Mouse (Mus musculus) kidney, adult 10 weeks (tissue): Measurements from ENCODE around the gene Nhej1. TPM values are rescaled to one million over a fixed set of nuclear protein-coding genes. Genes with fewer than 3 reads are reported as not detected.

ENCODE experiments used
- polyA plus RNA-seq: library from polyadenylated mRNA; stranded (reverse); fragments of 350-450 nt; fragmentation: Illumina TruSeq; extraction: RNeasy Lipid Tissue Mini Kit (QIAGEN cat#74804); gene quantifications from one replicate; pipeline ENCODE4 v1.2.3, GENCODE M21; 2014; ENCODE audit warnings: low read depth, low replicate concordance

The Nhej1 gene
- 0.89 TPM for polyA plus RNA-seq

GRCm38 (mm10) chr1:75124346-75125321, at the start of gene Nhej1:
Nhej1 (minus strand) TSS chr1:75125200.

GRCm38 (mm10) chr1:75168472-75169464, 43.8 kb upstream of the Nhej1 start, which contains the start of gene Zfand2b:
Zfand2b (plus strand) TSS chr1:75168646.

GRCm38 (mm10) chr1:75142301-75143261, 17.6 kb upstream of the Nhej1 start, which contains the start of the genes Cnppd1 and Retreg2:
Cnppd1 (minus strand) TSS chr1:75142711.
Retreg2 (plus strand) TSS chr1:75142778.

GRCm38 (mm10) chr1:75133421-75134207, 8.6 kb upstream of the Nhej1 start, which contains the start of gene Slc23a3:
Slc23a3 (minus strand) TSS chr1:75133890.

GRCm38 (mm10) chr1:74951556-74952210, 173.3 kb downstream of the Nhej1 start, which contains the start of gene Ihh:
Ihh (minus strand) TSS chr1:74951672.

GRCm38 (mm10) chr1:74935402-74935801, 189.6 kb downstream of the Nhej1 start, which contains the start of gene Cfap65:
Cfap65 (minus strand) TSS chr1:74935599.

Other genes with a start within 250 kb of the Nhej1 start
- gene Fev, start 239.8 kb downstream of the Nhej1 start, polyA plus RNA-seq: not detected
- not detected for gene Cryba2, start 232.1 kb downstream of the Nhej1 start, polyA plus RNA-seq
- gene Cfap65, start 189.6 kb downstream of the Nhej1 start, polyA plus RNA-seq: 0.28 TPM
- 0.44 TPM for gene Ihh, start 173.5 kb downstream of the Nhej1 start, polyA plus RNA-seq
- gene Slc23a3, start 8.7 kb upstream of the Nhej1 start, polyA plus RNA-seq: 5.4 TPM
- gene Cnppd1, start 17.5 kb upstream of the Nhej1 start, polyA plus RNA-seq: 14.0 TPM
- 11.7 TPM for gene Retreg2, start 17.6 kb upstream of the Nhej1 start, polyA plus RNA-seq
- gene Zfand2b, start 43.4 kb upstream of the Nhej1 start, polyA plus RNA-seq: not detected
- 8.3 TPM for gene Abcb6, start 55.2 kb upstream of the Nhej1 start, polyA plus RNA-seq
- 6.7 TPM for gene Ankzf1, start 67.0 kb upstream of the Nhej1 start, polyA plus RNA-seq
- 10.1 TPM for gene Atg9a, start 67.0 kb upstream of the Nhej1 start, polyA plus RNA-seq
- gene Glb1l, start 85.6 kb upstream of the Nhej1 start, polyA plus RNA-seq: 137 TPM
- gene Stk16, start 85.6 kb upstream of the Nhej1 start, polyA plus RNA-seq: 19.9 TPM
- gene Tuba4a, start 94.7 kb upstream of the Nhej1 start, polyA plus RNA-seq: 14.7 TPM
- not detected for gene A630095N17Rik, start 106.9 kb upstream of the Nhej1 start, polyA plus RNA-seq
- 13.9 TPM for gene Dnajb2, start 111.2 kb upstream of the Nhej1 start, polyA plus RNA-seq
- gene Ptprn, start 139.3 kb upstream of the Nhej1 start, polyA plus RNA-seq: not detected
- gene Resp18, start 153.2 kb upstream of the Nhej1 start, polyA plus RNA-seq: not detected
- 0.81 TPM for gene Dnpep, start 192.8 kb upstream of the Nhej1 start, polyA plus RNA-seq
- gene Des, start 235.1 kb upstream of the Nhej1 start, polyA plus RNA-seq: 0.40 TPM